Mouse (Mus musculus): Measurements from ENCODE around the gene Sh3d21. TPM values are rescaled to one million over a fixed set of nuclear protein-coding genes. Genes with fewer than 3 reads are reported as not detected.

Sh3d21 gene
- polyA plus RNA-seq, 1 experiment from 2014 or later = 1.1 TPM

DNA sequence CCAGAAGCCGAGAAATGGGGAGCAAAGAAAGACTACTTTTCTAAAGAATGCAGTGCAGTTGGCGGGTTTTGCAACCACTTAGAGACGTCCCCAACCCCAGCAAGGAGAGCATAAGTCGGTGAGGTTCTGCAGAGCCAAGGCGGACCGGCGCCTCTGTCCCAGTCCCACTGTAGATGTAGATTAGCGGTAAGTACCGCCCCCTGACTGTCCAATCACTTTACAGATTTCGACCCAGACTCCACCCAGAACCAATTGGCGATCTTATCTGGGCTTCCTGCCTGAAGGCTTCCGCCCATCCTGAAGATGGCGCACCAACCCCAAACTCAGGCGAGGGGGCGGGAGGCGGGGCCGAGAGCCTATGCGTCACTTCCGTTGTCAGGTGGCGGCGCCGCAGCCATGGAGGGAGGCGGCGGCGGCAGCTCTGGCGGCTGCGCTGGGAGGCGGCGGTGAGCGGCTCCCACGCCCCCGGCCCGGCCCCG lies 59.7 kb downstream of the Sh3d21 start, which contains the start of gene Stk40:
Gene Stk40, plus strand, starts transcription at position 368 of the 479 bp plus-strand sequence.
- DNase-seq (ENCODE audit: low spot score) = peak; percentile 99
- 0 out of 2 replicates have a peak, but pooled peaks cover 3% of the 10 kb centered on the region for H3K36me3 ChIP-seq (ENCODE audit: control insufficient read depth, insufficient read depth, low read length)
- H3K27ac ChIP-seq (ENCODE audit: low read depth, low read length) = peak within 1 kb of the TSS; percentile 75
- peaks cover 27% of the 10 kb centered on the region for H3K4me1 ChIP-seq (ENCODE audit: control insufficient read depth, insufficient read depth, low read length)
- H3K4me2 ChIP-seq (ENCODE audit: low read length) = peak within 1 kb of the TSS; percentile 95
- H3K9ac ChIP-seq (ENCODE audit: low read length) = peak within 1 kb of the TSS; percentile 86
- under 1% methylated on average over 34 of the region's 34 CpGs for WGBS
- ATAC-seq = peak; percentile 98
- H3K4me3 ChIP-seq (ENCODE audit: low read depth, low read length) = peak within 1 kb of the TSS; percentile 90
- H3K27me3 ChIP-seq (replicated peaks; ENCODE audit: control insufficient read depth, insufficient read depth, low read length) = no peaks in the 10 kb centered on the region
- H3K9me3 ChIP-seq (replicated peaks; ENCODE audit: control insufficient read depth, low read length) = no peaks in the 10 kb centered on the region

DNA sequence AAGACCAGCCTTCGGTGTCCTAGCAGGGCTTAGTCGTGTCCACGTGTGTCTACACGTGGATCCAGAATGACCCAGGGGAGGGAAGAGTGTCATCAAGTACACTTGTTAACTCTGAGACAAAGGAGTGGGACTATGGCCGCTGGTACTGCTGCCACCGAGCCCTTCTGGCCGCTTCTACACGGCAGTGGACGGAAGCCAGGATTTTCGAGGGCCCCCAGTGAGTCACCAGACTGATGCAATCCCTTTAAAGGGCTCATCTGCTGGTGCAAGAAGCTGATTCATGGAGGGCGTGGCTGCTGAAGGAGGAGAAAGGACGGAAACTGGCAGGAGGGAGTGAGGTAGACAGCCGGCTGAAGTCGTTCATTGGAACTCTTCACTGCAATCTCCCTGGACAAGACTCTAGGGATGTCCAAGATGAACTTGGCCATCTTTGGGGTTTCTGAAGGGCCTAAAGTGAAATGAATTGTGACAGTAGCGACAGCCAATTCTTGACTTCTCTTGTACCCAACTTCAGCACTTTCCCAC lies 60.2 kb downstream of the Sh3d21 start:
- no peaks in the 10 kb centered on the region for H3K9me3 ChIP-seq (replicated peaks; ENCODE audit: control insufficient read depth, low read length)
- DNase-seq (ENCODE audit: low spot score) (peak; percentile 82), ATAC-seq (peak; percentile 51)
- no peaks in the 10 kb centered on the region for H3K27me3 ChIP-seq (replicated peaks; ENCODE audit: control insufficient read depth, insufficient read depth, low read length)
- H3K36me3 ChIP-seq (ENCODE audit: control insufficient read depth, insufficient read depth, low read length) = 0 out of 2 replicates have a peak, but pooled peaks cover 7% of the 10 kb centered on the region
- peak overlapping the region; percentile 67 for H3K4me2 ChIP-seq (ENCODE audit: low read length)
- peaks cover 23% of the 10 kb centered on the region for H3K4me1 ChIP-seq (ENCODE audit: control insufficient read depth, insufficient read depth, low read length)
- peak overlapping the region; percentile 55 for H3K9ac ChIP-seq (ENCODE audit: low read length)
- H3K27ac ChIP-seq (ENCODE audit: low read depth, low read length) = peak overlapping the region; percentile 75
- H3K4me3 ChIP-seq (ENCODE audit: low read depth, low read length) = peak overlapping the region; percentile 90
- 2% methylated on average over 15 of the region's 15 CpGs for WGBS

DNA sequence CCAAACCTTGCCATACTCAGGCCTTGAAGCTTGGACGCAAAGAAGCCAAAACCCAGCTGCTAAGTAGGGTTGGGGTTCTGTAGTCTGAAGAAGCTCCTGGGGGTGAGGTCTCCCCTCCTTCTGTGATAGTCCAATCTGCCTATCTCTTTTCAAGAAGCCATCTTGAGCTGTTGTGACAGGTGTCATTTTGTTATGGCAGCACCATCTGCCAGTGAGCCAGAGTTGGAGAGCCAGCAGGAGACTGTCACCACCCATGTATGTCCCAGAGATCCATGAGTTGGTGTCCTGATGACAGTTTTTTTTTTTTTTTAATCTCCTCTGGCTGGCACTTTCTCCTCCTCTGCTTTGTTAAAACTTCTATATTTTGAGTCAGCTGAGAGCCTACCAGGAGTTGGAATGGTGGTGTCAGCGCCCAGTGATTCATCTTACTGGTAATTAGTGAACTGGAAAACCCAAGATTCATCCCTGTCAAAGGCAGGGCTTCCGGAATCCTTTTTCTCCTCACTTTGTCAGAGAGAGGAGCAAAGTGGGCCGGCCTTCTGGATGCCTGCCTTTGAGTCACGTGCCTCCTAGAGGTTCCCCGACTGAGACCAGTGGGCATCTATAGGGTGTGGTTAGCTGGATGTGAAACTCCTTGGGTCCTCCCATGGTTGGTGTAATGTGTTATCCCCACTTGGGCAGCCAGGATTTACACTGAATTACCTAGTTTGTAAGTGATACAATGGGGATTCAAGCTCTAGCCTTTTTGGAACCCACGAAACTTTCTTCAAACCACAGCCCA lies 61.0 kb downstream of the Sh3d21 start:
- Histone ChIP-seq H3K36me3 (ENCODE audit: control insufficient read depth, insufficient read depth, low read length) (0 out of 2 replicates have a peak, but pooled peaks cover 8% of the 10 kb centered on the region), H3K27me3 (replicated peaks; ENCODE audit: control insufficient read depth, insufficient read depth, low read length) (no peaks in the 10 kb centered on the region), H3K4me2 (ENCODE audit: low read length) (peak overlapping the region; percentile 67), H3K4me3 (ENCODE audit: low read depth, low read length) (no peak overlapping the region), H3K4me1 (ENCODE audit: control insufficient read depth, insufficient read depth, low read length) (peaks cover 24% of the 10 kb centered on the region), H3K27ac (ENCODE audit: low read depth, low read length) (peak overlapping the region; percentile 75), H3K9ac (ENCODE audit: low read length) (no peak overlapping the region), H3K9me3 (replicated peaks; ENCODE audit: control insufficient read depth, low read length) (no peaks in the 10 kb centered on the region)
- peak; percentile 71 for DNase-seq (ENCODE audit: low spot score)
- no peak for ATAC-seq
- 36% methylated on average over 7 of the region's 7 CpGs for WGBS

DNA sequence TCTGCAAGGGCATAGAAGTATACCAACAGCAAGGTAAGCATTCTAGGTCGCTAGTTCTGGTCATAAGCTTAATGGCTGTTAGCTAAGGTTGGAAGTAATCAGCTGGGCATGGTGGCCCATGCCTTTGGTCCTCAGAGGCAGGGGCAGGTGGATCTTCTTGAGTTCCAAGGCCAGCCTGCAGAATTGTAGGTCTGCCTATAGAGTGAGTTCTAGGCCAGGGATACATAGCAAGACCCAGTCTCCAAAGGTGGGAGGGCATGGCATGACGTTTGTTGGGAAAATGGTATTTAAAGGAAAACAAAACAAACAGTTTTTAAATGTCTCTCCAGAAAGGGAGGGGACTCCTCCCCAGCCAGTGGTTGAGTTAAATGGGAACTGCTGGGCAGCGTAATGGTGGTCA lies 62.5 kb downstream of the Sh3d21 start:
- Histone ChIP-seq H3K36me3 (ENCODE audit: control insufficient read depth, insufficient read depth, low read length) (0 out of 2 replicates have a peak, but pooled peaks cover 8% of the 10 kb centered on the region), H3K27ac (ENCODE audit: low read depth, low read length) (no peak overlapping the region), H3K4me2 (ENCODE audit: low read length) (no peak overlapping the region), H3K4me3 (ENCODE audit: low read depth, low read length) (no peak overlapping the region), H3K9ac (ENCODE audit: low read length) (no peak overlapping the region), H3K27me3 (replicated peaks; ENCODE audit: control insufficient read depth, insufficient read depth, low read length) (no peaks in the 10 kb centered on the region), H3K4me1 (ENCODE audit: control insufficient read depth, insufficient read depth, low read length) (peaks cover 26% of the 10 kb centered on the region), H3K9me3 (replicated peaks; ENCODE audit: control insufficient read depth, low read length) (no peaks in the 10 kb centered on the region)
- DNase-seq (ENCODE audit: low spot score) = no peak
- ATAC-seq = no peak
- 92% methylated on average over 3 of the region's 3 CpGs for WGBS

Other genes with a start within 250 kb of the Sh3d21 start
- gene Csf3r, start 138.9 kb downstream of the Sh3d21 start, polyA plus RNA-seq (2014; fragmentation: Nextera tagmentation; extraction: Ambion mirVana) = 0.48 and 0.53 TPM in 2 replicates
- 108 and 124 TPM in 2 replicates for gene Mrps15, start 116.6 kb downstream of the Sh3d21 start, polyA plus RNA-seq (2014; fragmentation: Nextera tagmentation; extraction: Ambion mirVana)
- 31.2 and 32.0 TPM in 2 replicates for gene Oscp1, start 104.9 kb downstream of the Sh3d21 start, polyA plus RNA-seq (2014; fragmentation: Nextera tagmentation; extraction: Ambion mirVana)
- gene Lsm10, start 66.9 kb downstream of the Sh3d21 start, polyA plus RNA-seq (2014; fragmentation: Nextera tagmentation; extraction: Ambion mirVana) = 63.1 and 76.6 TPM in 2 replicates
- 22.2 and 25.1 TPM in 2 replicates for gene Stk40, start 59.5 kb downstream of the Sh3d21 start, polyA plus RNA-seq (2014; fragmentation: Nextera tagmentation; extraction: Ambion mirVana)
- gene Eva1b, start 15.7 kb downstream of the Sh3d21 start, polyA plus RNA-seq (2014; fragmentation: Nextera tagmentation; extraction: Ambion mirVana) = 13.4 and 14.2 TPM in 2 replicates
- gene Thrap3, start 39.3 kb upstream of the Sh3d21 start, polyA plus RNA-seq (2014; fragmentation: Nextera tagmentation; extraction: Ambion mirVana) = 128 and 152 TPM in 2 replicates
- 54.8 and 67.8 TPM in 2 replicates for gene Map7d1, start 92.9 kb upstream of the Sh3d21 start, polyA plus RNA-seq (2014; fragmentation: Nextera tagmentation; extraction: Ambion mirVana)
- 36.9 and 39.3 TPM in 2 replicates for gene Trappc3, start 98.8 kb upstream of the Sh3d21 start, polyA plus RNA-seq (2014; fragmentation: Nextera tagmentation; extraction: Ambion mirVana)
- 1.2 and 2.9 TPM in 2 replicates for gene Col8a2, start 123.3 kb upstream of the Sh3d21 start, polyA plus RNA-seq (2014; fragmentation: Nextera tagmentation; extraction: Ambion mirVana)
- gene Adprhl2, start 158.2 kb upstream of the Sh3d21 start, polyA plus RNA-seq (2014; fragmentation: Nextera tagmentation; extraction: Ambion mirVana) = 53.9 and 62.4 TPM in 2 replicates
- gene Tekt2, start 162.2 kb upstream of the Sh3d21 start, polyA plus RNA-seq (2014; fragmentation: Nextera tagmentation; extraction: Ambion mirVana) = 9.4 and 11.1 TPM in 2 replicates

Measured in forebrain, embryonic 14.5 days (tissue).